In the genomic region with DNA sequence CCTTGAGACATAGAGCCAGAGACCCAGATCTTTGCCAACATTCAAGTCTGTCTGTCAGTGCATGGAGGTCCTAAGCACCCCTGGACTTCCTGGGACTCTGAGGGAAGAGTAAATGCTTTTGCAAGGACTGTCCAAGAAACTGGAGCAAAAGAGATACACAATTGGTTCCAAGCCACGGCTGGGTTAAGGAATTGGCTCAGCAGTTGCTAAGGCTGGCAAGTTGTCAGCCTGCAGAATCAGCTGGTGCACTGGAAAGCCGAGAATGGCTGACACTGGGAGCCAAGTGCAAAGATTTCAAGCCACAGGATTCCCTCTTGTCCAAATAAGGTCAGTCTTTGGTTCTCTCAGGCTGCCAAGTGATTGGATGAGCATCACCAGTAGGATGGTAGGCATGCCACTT, we compare ENCODE assay signal across 9 mouse cellular contexts.
DNase-seq lines count a peak whose midpoint lies in the region; ATAC-seq lines count a peak whose summit lies in the region.
"Had no signal": no experiment of that assay in that cellular context is flagged by ENCODE, and none has a peak within 500 bp of the region (broad histone marks: within the 10 kb centered on the region; RNA-seq: fewer than 3 reads in every experiment).

No protein-coding gene starts in this region.

- H3K4me2 ChIP-seq in hindbrain, embryonic 16.5 days (ENCODE audit: low read length) = no peak overlapping the region
- no peak overlapping the region for H3K4me2 ChIP-seq in hindbrain, embryonic 14.5 days (replicated peaks)

- H3K4me1 ChIP-seq in hindbrain, embryonic 16.5 days (ENCODE audit: control insufficient read depth, insufficient read depth, low read depth, low read length) = no peaks in the 10 kb centered on the region; the same call in 1 of the 2 replicates
- no peaks in the 10 kb centered on the region for H3K4me1 ChIP-seq in hindbrain, embryonic 14.5 days (replicated peaks; ENCODE audit: control insufficient read depth, insufficient read depth, low read length)
- H3K4me1 ChIP-seq in limb, embryonic 10.5 days = no peaks in the 10 kb centered on the region

- no peak for DNase-seq in hindbrain, embryonic 14.5 days (ENCODE audit: low spot score)
- DNase-seq in ovary, postnatal 36 days (ENCODE audit: low spot score) = peak; percentile 22
- no peak for DNase-seq in ovary, adult 18-20 months (ENCODE audit: low spot score)
- DNase-seq in cerebellum, adult 9-10 months = peak; percentile 59
- peak; percentile 9 for DNase-seq in limb, embryonic 10.5 days (ENCODE audit: low spot score)
- DNase-seq in retina, embryonic 14.5 days (ENCODE audit: low spot score) = no peak
- DNase-seq in embryo, embryonic 11 days = no peak
- DNase-seq: kidney, postnatal 36 days had no signal

- 46% methylated on average over 2 of the region's 2 CpGs for WGBS in hindbrain, embryonic 16.5 days
- 64% methylated on average over 2 of the region's 2 CpGs for WGBS in hindbrain, embryonic 14.5 days
- WGBS in limb, embryonic 10.5 days = 68% methylated on average over 2 of the region's 2 CpGs

- no peaks in the 10 kb centered on the region for H3K9me3 ChIP-seq in hindbrain, embryonic 16.5 days (ENCODE audit: control insufficient read depth, low read length)
- H3K9me3 ChIP-seq in hindbrain, embryonic 14.5 days (ENCODE audit: control insufficient read depth, low read length) = 0 out of 2 replicates have a peak, but pooled peaks cover 3% of the 10 kb centered on the region
- H3K9me3 ChIP-seq in limb, embryonic 10.5 days (replicated peaks) = no peaks in the 10 kb centered on the region

- H3K9ac ChIP-seq in hindbrain, embryonic 16.5 days (ENCODE audit: low read depth, low read length) = no peak overlapping the region
- H3K9ac ChIP-seq in hindbrain, embryonic 14.5 days = no peak overlapping the region

- 0 out of 2 replicates have a peak, but pooled peaks have one; percentile 35 for ATAC-seq in hindbrain, embryonic 16.5 days
- no peak for ATAC-seq in hindbrain, embryonic 14.5 days (ENCODE audit: low FRiP score)

- H3K27me3 ChIP-seq in hindbrain, embryonic 16.5 days (replicated peaks; ENCODE audit: control insufficient read depth, insufficient read depth, low read length) = no peaks in the 10 kb centered on the region
- H3K27me3 ChIP-seq in hindbrain, embryonic 14.5 days (ENCODE audit: control insufficient read depth, insufficient read depth, low read length) = no peaks in the 10 kb centered on the region
- H3K27me3 ChIP-seq in limb, embryonic 10.5 days (ENCODE audit: low read depth, poor library complexity, severe bottlenecking) = 0 out of 2 replicates have a peak, but pooled peaks cover under 1% of the 10 kb centered on the region

- no peaks in the 10 kb centered on the region for H3K36me3 ChIP-seq in hindbrain, embryonic 16.5 days (ENCODE audit: control insufficient read depth, insufficient read depth, low read length)
- no peaks in the 10 kb centered on the region for H3K36me3 ChIP-seq in hindbrain, embryonic 14.5 days (replicated peaks; ENCODE audit: control insufficient read depth, insufficient read depth)
- no peaks in the 10 kb centered on the region for H3K36me3 ChIP-seq in limb, embryonic 10.5 days

- H3K27ac ChIP-seq in hindbrain, embryonic 16.5 days (ENCODE audit: low read depth, low read length) = 0 out of 2 replicates have a peak overlapping the region, but pooled peaks have one; percentile 16
- no peak overlapping the region for H3K27ac ChIP-seq in hindbrain, embryonic 14.5 days
- no peak overlapping the region for H3K27ac ChIP-seq in limb, embryonic 10.5 days

- H3K4me3 ChIP-seq in hindbrain, embryonic 16.5 days (ENCODE audit: low read length) = no peak overlapping the region
- H3K4me3 ChIP-seq in hindbrain, embryonic 14.5 days (replicated peaks; ENCODE audit: low read length) = no peak overlapping the region
- H3K4me3 ChIP-seq in limb, embryonic 10.5 days = no peak overlapping the region

Comparison
In these comparisons a context has a peak if more than half of its experiments do, and no peak if none do; other contexts are left out.
1. DNase-seq: peak in ovary, postnatal 36 days (single experiment), cerebellum, adult 9-10 months (single experiment) and limb, embryonic 10.5 days (single experiment); none in hindbrain, embryonic 14.5 days (single experiment), ovary, adult 18-20 months (single experiment), retina, embryonic 14.5 days (single experiment) and embryo, embryonic 11 days (single experiment).